In genomic region chr5:137338663-137339289, GRCm38 (mm10) we compare ENCODE assay signal across 8 mouse cellular contexts. TPM values are rescaled to one million over a fixed set of nuclear protein-coding genes. Genes with fewer than 3 reads are reported as not detected.
DNase-seq lines count a peak whose midpoint lies in the region; ATAC-seq and TF ChIP-seq lines count a peak whose summit lies in the region.

No protein-coding gene starts in this region.

- 2% methylated on average over 11 of the region's 11 CpGs for WGBS in kidney, adult 2 months
- WGBS in lung, embryonic 16.5 days: 1% methylated on average over 11 of the region's 11 CpGs
- WGBS in stomach, embryonic 16.5 days: 2% methylated on average over 11 of the region's 11 CpGs

- peaks cover 10% of the 10 kb centered on the region; the same call in 1 of the 2 replicates for H3K4me1 ChIP-seq in kidney, adult 2 months (ENCODE audit: control insufficient read depth, insufficient read depth, low read length)
- H3K4me1 ChIP-seq in lung, embryonic 16.5 days (replicated peaks; ENCODE audit: control insufficient read depth, insufficient read depth, low read length): peaks cover 25% of the 10 kb centered on the region
- peaks cover 19% of the 10 kb centered on the region for H3K4me1 ChIP-seq in stomach, embryonic 16.5 days (ENCODE audit: control insufficient read depth, insufficient read depth, low read length)

- H3K27me3 ChIP-seq in kidney, adult 2 months (replicated peaks; ENCODE audit: control insufficient read depth, insufficient read depth, low read length): no peaks in the 10 kb centered on the region
- no peaks in the 10 kb centered on the region for H3K27me3 ChIP-seq in lung, embryonic 16.5 days (ENCODE audit: control insufficient read depth, insufficient read depth, low read depth, low read length)
- no peaks in the 10 kb centered on the region for H3K27me3 ChIP-seq in stomach, embryonic 16.5 days (ENCODE audit: control insufficient read depth, insufficient read depth, low read length)

- peak; percentile 69 for DNase-seq in kidney, adult 11 months
- no peak for DNase-seq in kidney, adult 18-20 months
- DNase-seq in cerebellum, adult 9-11 months: peak; percentile 72
- peak; percentile 99 for DNase-seq in heart, adult 11 months
- peak; percentile 85 for DNase-seq in kidney, adult 2 months

- H3K9me3 ChIP-seq in lung, embryonic 16.5 days (ENCODE audit: control insufficient read depth, low read length): no peaks in the 10 kb centered on the region
- no peaks in the 10 kb centered on the region for H3K9me3 ChIP-seq in stomach, embryonic 16.5 days (replicated peaks; ENCODE audit: control insufficient read depth, low read length)

- H3K27ac ChIP-seq in kidney, adult 2 months (ENCODE audit: insufficient read depth, low read depth, low read length): peak overlapping the region; percentile 96
- peak overlapping the region; percentile 93 for H3K27ac ChIP-seq in lung, embryonic 16.5 days (ENCODE audit: low read length)
- peak overlapping the region; percentile 90 for H3K27ac ChIP-seq in stomach, embryonic 16.5 days (ENCODE audit: low read length)

- peak overlapping the region; percentile 66 for H3K9ac ChIP-seq in lung, embryonic 16.5 days (ENCODE audit: low read length)
- H3K9ac ChIP-seq in stomach, embryonic 16.5 days (ENCODE audit: low read length): peak overlapping the region; percentile 77

- H3K36me3 ChIP-seq in kidney, adult 2 months (ENCODE audit: control insufficient read depth, insufficient read depth, low read length): no peaks in the 10 kb centered on the region
- H3K36me3 ChIP-seq in lung, embryonic 16.5 days (ENCODE audit: control insufficient read depth, insufficient read depth, low read length): no peaks in the 10 kb centered on the region
- no peaks in the 10 kb centered on the region for H3K36me3 ChIP-seq in stomach, embryonic 16.5 days (ENCODE audit: control insufficient read depth, insufficient read depth, low read length)

- peak overlapping the region; percentile 63 for H3K4me2 ChIP-seq in lung, embryonic 16.5 days (ENCODE audit: low read depth, low read length)
- peak overlapping the region; percentile 79 for H3K4me2 ChIP-seq in stomach, embryonic 16.5 days (ENCODE audit: low read depth, low read length)

- no peak for TF ChIP-seq CTCF in kidney, adult 2 months (conservative IDR thresholded peaks at IDR 0.05; ENCODE audit: insufficient read depth, insufficient read length, low read depth, low read length)

- peak overlapping the region; percentile 80 for H3K4me3 ChIP-seq in kidney, adult 2 months (ENCODE audit: insufficient read depth, low read depth, low read length)
- H3K4me3 ChIP-seq in lung, embryonic 16.5 days (ENCODE audit: low read length): peak overlapping the region; percentile 45
- peak overlapping the region; percentile 51 for H3K4me3 ChIP-seq in stomach, embryonic 16.5 days (replicated peaks; ENCODE audit: low read length)

- peak; percentile 54 for ATAC-seq in lung, embryonic 16.5 days (ENCODE audit: low read depth)
- peak; percentile 15; the same call in 1 of the 2 replicates for ATAC-seq in stomach, embryonic 16.5 days (ENCODE audit: insufficient read depth, low FRiP score)
- ATAC-seq in megakaryocyte-erythroid progenitor cell, adult 5-6 weeks (replicated peaks; ENCODE audit: low FRiP score, low TSS enrichment, poor library complexity, severe bottlenecking): no peak

- no peak for TF ChIP-seq POLR2A in kidney, adult 2 months (IDR thresholded peaks at IDR 0.05; ENCODE audit: low read depth, low read length)

RNA-seq across cellular contexts. Expression of gene Slc12a9, which starts 5.4 kb away (rescaled TPM):
- polyA plus RNA-seq in kidney, adult 2 months (2012; rRNA removed): 21.6 and 25.9 TPM in 2 replicates
- polyA plus RNA-seq in lung, embryonic 16.5 days (2015; fragmentation: Nextera tagmentation; extraction: Ambion mirVana): 11.6 and 12.5 TPM in 2 replicates
- 12.6 and 13.7 TPM in 2 replicates for polyA plus RNA-seq in stomach, embryonic 16.5 days (2015; fragmentation: Nextera tagmentation; extraction: Ambion mirVana)
- 2.2 and 3.0 TPM in 2 replicates for total RNA-seq in megakaryocyte-erythroid progenitor cell, adult 5-6 weeks (2014; fragmentation: Nextera tagmentation)
- 1.1 and 3.3 TPM in 2 replicates for total RNA-seq in megakaryocyte-erythroid progenitor cell, adult 5-6 weeks (2017)

RNA-seq across cellular contexts. Expression of gene Ephb4, which starts 11.1 kb away (rescaled TPM):
- 49.1 and 53.3 TPM in 2 replicates for polyA plus RNA-seq in kidney, adult 2 months (2012; rRNA removed)
- polyA plus RNA-seq in lung, embryonic 16.5 days (2015; fragmentation: Nextera tagmentation; extraction: Ambion mirVana): 50.7 and 56.9 TPM in 2 replicates
- polyA plus RNA-seq in stomach, embryonic 16.5 days (2015; fragmentation: Nextera tagmentation; extraction: Ambion mirVana): 31.3 and 31.6 TPM in 2 replicates
- 1.4 TPM in 1 of 2 replicates, not detected in the other for total RNA-seq in megakaryocyte-erythroid progenitor cell, adult 5-6 weeks (2014; fragmentation: Nextera tagmentation)
- 0.08 TPM in 1 of 2 replicates, not detected in the other for total RNA-seq in megakaryocyte-erythroid progenitor cell, adult 5-6 weeks (2017)

RNA-seq across cellular contexts. Expression of gene Trip6, which starts 24.6 kb away (rescaled TPM):
- polyA plus RNA-seq in kidney, adult 2 months (2012; rRNA removed): 53.2 and 60.2 TPM in 2 replicates
- 90.5 and 94.0 TPM in 2 replicates for polyA plus RNA-seq in lung, embryonic 16.5 days (2015; fragmentation: Nextera tagmentation; extraction: Ambion mirVana)
- polyA plus RNA-seq in stomach, embryonic 16.5 days (2015; fragmentation: Nextera tagmentation; extraction: Ambion mirVana): 77.6 and 77.8 TPM in 2 replicates
- 21.8 and 27.9 TPM in 2 replicates for total RNA-seq in megakaryocyte-erythroid progenitor cell, adult 5-6 weeks (2014; fragmentation: Nextera tagmentation)
- total RNA-seq in megakaryocyte-erythroid progenitor cell, adult 5-6 weeks (2017): 19.6 and 29.9 TPM in 2 replicates

RNA-seq across cellular contexts. Expression of gene Srrt, which starts 31.3 kb away (rescaled TPM):
- 83.0 and 86.9 TPM in 2 replicates for polyA plus RNA-seq in kidney, adult 2 months (2012; rRNA removed)
- 141 and 144 TPM in 2 replicates for polyA plus RNA-seq in lung, embryonic 16.5 days (2015; fragmentation: Nextera tagmentation; extraction: Ambion mirVana)
- 113 and 116 TPM in 2 replicates for polyA plus RNA-seq in stomach, embryonic 16.5 days (2015; fragmentation: Nextera tagmentation; extraction: Ambion mirVana)
- 308 and 381 TPM in 2 replicates for total RNA-seq in megakaryocyte-erythroid progenitor cell, adult 5-6 weeks (2014; fragmentation: Nextera tagmentation)
- 409 and 443 TPM in 2 replicates for total RNA-seq in megakaryocyte-erythroid progenitor cell, adult 5-6 weeks (2017)

RNA-seq across cellular contexts. Expression of gene Ufsp1, which starts 44.3 kb away (rescaled TPM):
- polyA plus RNA-seq in kidney, adult 2 months (2012; rRNA removed): 17.3 and 18.4 TPM in 2 replicates
- polyA plus RNA-seq in lung, embryonic 16.5 days (2015; fragmentation: Nextera tagmentation; extraction: Ambion mirVana): 5.1 and 5.6 TPM in 2 replicates
- polyA plus RNA-seq in stomach, embryonic 16.5 days (2015; fragmentation: Nextera tagmentation; extraction: Ambion mirVana): 7.3 and 8.6 TPM in 2 replicates
- total RNA-seq in megakaryocyte-erythroid progenitor cell, adult 5-6 weeks (2014; fragmentation: Nextera tagmentation): 9.0 and 11.4 TPM in 2 replicates
- total RNA-seq in megakaryocyte-erythroid progenitor cell, adult 5-6 weeks (2017): 5.2 and 6.0 TPM in 2 replicates
